Mouse (Mus musculus): ENCODE results near the gene Rfx2. TPM values are rescaled to one million over a fixed set of nuclear protein-coding genes. Genes with fewer than 3 reads are reported as not detected.
A peak's percentile ranks its signal among the peaks of the same experiment; 100 is the strongest.

Gene Rfx2
- polyA plus RNA-seq, 1 experiment from 2014 or later, result 4.8 TPM

- WGBS, result 89% methylated on average over 2 of the region's 2 CpGs
- peaks cover 2% of the 10 kb centered on the region; the same call in 1 of the 2 replicates for H3K27me3 ChIP-seq (ENCODE audit: control insufficient read depth, insufficient read depth, low read length)
- H3K9ac ChIP-seq (ENCODE audit: low read length), result no peak overlapping the region
- no peak overlapping the region for H3K27ac ChIP-seq (ENCODE audit: low read depth, low read length)
- peaks cover 13% of the 10 kb centered on the region for H3K4me1 ChIP-seq (ENCODE audit: control insufficient read depth, insufficient read depth, low read length)
- no peak overlapping the region for H3K4me2 ChIP-seq
- H3K9me3 ChIP-seq (ENCODE audit: control insufficient read depth, low read length), result no peaks in the 10 kb centered on the region
- no peak for ATAC-seq (ENCODE audit: low FRiP score)
- DNase-seq (ENCODE audit: low spot score, missing footprints), result peak; percentile 21
- no peak overlapping the region for H3K4me3 ChIP-seq (ENCODE audit: low read depth, low read length)
- H3K36me3 ChIP-seq (ENCODE audit: control insufficient read depth, insufficient read depth, low read length), result no peaks in the 10 kb centered on the region
Observed at GRCm38 (mm10) chr17:56826718-56827117, 4.1 kb downstream of the Rfx2 start.

GRCm38 (mm10) chr17:56823352-56823751, 7.5 kb downstream of the Rfx2 start:
- H3K4me1 ChIP-seq (ENCODE audit: control insufficient read depth, insufficient read depth, low read length), result peaks cover 6% of the 10 kb centered on the region; the same call in 1 of the 2 replicates
- no peak for ATAC-seq (ENCODE audit: low FRiP score)
- DNase-seq (ENCODE audit: low spot score, missing footprints), result peak; percentile 26
- H3K4me3 ChIP-seq (ENCODE audit: low read depth, low read length), result no peak overlapping the region
- H3K36me3 ChIP-seq (ENCODE audit: control insufficient read depth, insufficient read depth, low read length), result no peaks in the 10 kb centered on the region; the same call in 1 of the 2 replicates
- no peak overlapping the region for H3K9ac ChIP-seq (ENCODE audit: low read length)
- H3K27me3 ChIP-seq (ENCODE audit: control insufficient read depth, insufficient read depth, low read length), result no peaks in the 10 kb centered on the region
- no peaks in the 10 kb centered on the region for H3K9me3 ChIP-seq (ENCODE audit: control insufficient read depth, low read length)
- 66% methylated on average over 2 of the region's 2 CpGs for WGBS
- H3K4me2 ChIP-seq, result no peak overlapping the region
- no peak overlapping the region for H3K27ac ChIP-seq (ENCODE audit: low read depth, low read length)

GRCm38 (mm10) chr17:56822380-56822779, 8.4 kb downstream of the Rfx2 start:
- H3K9ac ChIP-seq (ENCODE audit: low read length), result no peak overlapping the region
- H3K27me3 ChIP-seq (ENCODE audit: control insufficient read depth, insufficient read depth, low read length), result no peaks in the 10 kb centered on the region
- no peaks in the 10 kb centered on the region; the same call in 1 of the 2 replicates for H3K36me3 ChIP-seq (ENCODE audit: control insufficient read depth, insufficient read depth, low read length)
- no peak overlapping the region for H3K4me2 ChIP-seq
- H3K27ac ChIP-seq (ENCODE audit: low read depth, low read length), result no peak overlapping the region
- H3K9me3 ChIP-seq (ENCODE audit: control insufficient read depth, low read length), result no peaks in the 10 kb centered on the region
- ATAC-seq (ENCODE audit: low FRiP score) (no peak), DNase-seq (ENCODE audit: low spot score, missing footprints) (peak; percentile 19)
- H3K4me3 ChIP-seq (ENCODE audit: low read depth, low read length), result no peak overlapping the region
- 79% methylated on average over 2 of the region's 2 CpGs for WGBS
- H3K4me1 ChIP-seq (ENCODE audit: control insufficient read depth, insufficient read depth, low read length), result peaks cover 6% of the 10 kb centered on the region; the same call in 1 of the 2 replicates

GRCm38 (mm10) chr17:56819694-56820111, 11.1 kb downstream of the Rfx2 start:
- Histone ChIP-seq H3K27me3 (ENCODE audit: control insufficient read depth, insufficient read depth, low read length) (peaks cover 3% of the 10 kb centered on the region), H3K9me3 (ENCODE audit: control insufficient read depth, low read length) (no peaks in the 10 kb centered on the region), H3K4me2 (no peak overlapping the region), H3K4me1 (ENCODE audit: control insufficient read depth, insufficient read depth, low read length) (peaks cover 16% of the 10 kb centered on the region), H3K36me3 (ENCODE audit: control insufficient read depth, insufficient read depth, low read length) (no peaks in the 10 kb centered on the region; the same call in 1 of the 2 replicates), H3K27ac (ENCODE audit: low read depth, low read length) (no peak overlapping the region), H3K4me3 (ENCODE audit: low read depth, low read length) (no peak overlapping the region), H3K9ac (ENCODE audit: low read length) (no peak overlapping the region)
- peak; percentile 64 for DNase-seq (ENCODE audit: low spot score, missing footprints)
- WGBS, result 74% methylated on average over 8 of the region's 8 CpGs
- ATAC-seq (ENCODE audit: low FRiP score), result no peak

GRCm38 (mm10) chr17:56819032-56819545, 11.7 kb downstream of the Rfx2 start:
- Histone ChIP-seq H3K27me3 (ENCODE audit: control insufficient read depth, insufficient read depth, low read length) (peaks cover 3% of the 10 kb centered on the region), H3K4me3 (ENCODE audit: low read depth, low read length) (no peak overlapping the region), H3K4me1 (ENCODE audit: control insufficient read depth, insufficient read depth, low read length) (peaks cover 19% of the 10 kb centered on the region), H3K4me2 (no peak overlapping the region), H3K9ac (ENCODE audit: low read length) (no peak overlapping the region), H3K36me3 (ENCODE audit: control insufficient read depth, insufficient read depth, low read length) (no peaks in the 10 kb centered on the region; the same call in 1 of the 2 replicates), H3K9me3 (ENCODE audit: control insufficient read depth, low read length) (no peaks in the 10 kb centered on the region), H3K27ac (ENCODE audit: low read depth, low read length) (no peak overlapping the region)
- ATAC-seq (ENCODE audit: low FRiP score) (no peak), DNase-seq (ENCODE audit: low spot score, missing footprints) (peak; percentile 81)
- 70% methylated on average over 6 of the region's 6 CpGs for WGBS

GRCm38 (mm10) chr17:56818067-56818636, 12.7 kb downstream of the Rfx2 start:
- Histone ChIP-seq H3K27me3 (ENCODE audit: control insufficient read depth, insufficient read depth, low read length) (peaks cover 3% of the 10 kb centered on the region), H3K27ac (ENCODE audit: low read depth, low read length) (no peak overlapping the region), H3K9ac (ENCODE audit: low read length) (no peak overlapping the region), H3K4me3 (ENCODE audit: low read depth, low read length) (no peak overlapping the region), H3K4me1 (ENCODE audit: control insufficient read depth, insufficient read depth, low read length) (peaks cover 27% of the 10 kb centered on the region), H3K36me3 (ENCODE audit: control insufficient read depth, insufficient read depth, low read length) (no peaks in the 10 kb centered on the region; the same call in 1 of the 2 replicates), H3K4me2 (no peak overlapping the region), H3K9me3 (ENCODE audit: control insufficient read depth, low read length) (no peaks in the 10 kb centered on the region)
- 38% methylated on average over 11 of the region's 11 CpGs for WGBS
- DNase-seq (ENCODE audit: low spot score, missing footprints), result peak; percentile 73
- no peak for ATAC-seq (ENCODE audit: low FRiP score)

- Histone ChIP-seq H3K27me3 (ENCODE audit: control insufficient read depth, insufficient read depth, low read length) (peaks cover 15% of the 10 kb centered on the region), H3K4me3 (ENCODE audit: low read depth, low read length) (no peak overlapping the region), H3K9me3 (ENCODE audit: control insufficient read depth, low read length) (no peaks in the 10 kb centered on the region), H3K27ac (ENCODE audit: low read depth, low read length) (peak overlapping the region; percentile 75), H3K36me3 (ENCODE audit: control insufficient read depth, insufficient read depth, low read length) (no peaks in the 10 kb centered on the region), H3K4me2 (peak overlapping the region; percentile 20), H3K4me1 (ENCODE audit: control insufficient read depth, insufficient read depth, low read length) (peaks cover 46% of the 10 kb centered on the region), H3K9ac (ENCODE audit: low read length) (0 out of 2 replicates have a peak overlapping the region, but pooled peaks have one; percentile 39)
- no peak for DNase-seq (ENCODE audit: low spot score, missing footprints)
- 0 out of 2 replicates have a peak, but pooled peaks have one; percentile 1 for ATAC-seq (ENCODE audit: low FRiP score)
- 43% methylated on average over 3 of the region's 3 CpGs for WGBS
Observed at GRCm38 (mm10) chr17:56815057-56815345, 15.8 kb downstream of the Rfx2 start.

GRCm38 (mm10) chr17:56814316-56815056, 16.3 kb downstream of the Rfx2 start:
- peak; percentile 84 for ATAC-seq (ENCODE audit: low FRiP score)
- H3K4me2 ChIP-seq, result peak overlapping the region; percentile 20
- peaks cover 17% of the 10 kb centered on the region for H3K27me3 ChIP-seq (ENCODE audit: control insufficient read depth, insufficient read depth, low read length)
- peak overlapping the region; percentile 75 for H3K27ac ChIP-seq (ENCODE audit: low read depth, low read length)
- no peaks in the 10 kb centered on the region for H3K36me3 ChIP-seq (ENCODE audit: control insufficient read depth, insufficient read depth, low read length)
- DNase-seq (ENCODE audit: low spot score, missing footprints), result peak; percentile 99
- H3K4me1 ChIP-seq (ENCODE audit: control insufficient read depth, insufficient read depth, low read length), result peaks cover 47% of the 10 kb centered on the region
- 0 out of 2 replicates have a peak overlapping the region, but pooled peaks have one; percentile 39 for H3K9ac ChIP-seq (ENCODE audit: low read length)
- no peak overlapping the region for H3K4me3 ChIP-seq (ENCODE audit: low read depth, low read length)
- 8% methylated on average over 24 of the region's 24 CpGs for WGBS
- H3K9me3 ChIP-seq (ENCODE audit: control insufficient read depth, low read length), result no peaks in the 10 kb centered on the region

GRCm38 (mm10) chr17:56810245-56810644, 20.6 kb downstream of the Rfx2 start:
- H3K4me2 ChIP-seq, result peak overlapping the region; percentile 9; the same call in 1 of the 2 replicates
- 0 out of 2 replicates have a peak overlapping the region, but pooled peaks have one; percentile 3 for H3K27ac ChIP-seq (ENCODE audit: low read depth, low read length)
- H3K4me3 ChIP-seq (ENCODE audit: low read depth, low read length), result no peak overlapping the region
- DNase-seq (ENCODE audit: low spot score, missing footprints), result peak; percentile 92
- no peaks in the 10 kb centered on the region for H3K36me3 ChIP-seq (ENCODE audit: control insufficient read depth, insufficient read depth, low read length)
- H3K4me1 ChIP-seq (ENCODE audit: control insufficient read depth, insufficient read depth, low read length), result peaks cover 39% of the 10 kb centered on the region
- H3K27me3 ChIP-seq (ENCODE audit: control insufficient read depth, insufficient read depth, low read length), result peaks cover 17% of the 10 kb centered on the region
- WGBS, result 0% methylated on average over 3 of the region's 3 CpGs
- no peaks in the 10 kb centered on the region for H3K9me3 ChIP-seq (ENCODE audit: control insufficient read depth, low read length)
- H3K9ac ChIP-seq (ENCODE audit: low read length), result peak overlapping the region; percentile 1; the same call in 1 of the 2 replicates
- peak; percentile 43 for ATAC-seq (ENCODE audit: low FRiP score)

Data from midbrain, embryonic 11.5 days (tissue).